Mouse (Mus musculus) urinary bladder, postnatal 36 days (tissue): ENCODE results near the gene Aldh3b3.

Experiments
- DNase-seq, 2 experiments: peaks; one replicate each; pipeline ENCODE4 v3.0.0; 2022; ENCODE audit warnings: low spot score in 2 of 2, mixed read lengths in 1 of 2

The Aldh3b3 gene

DNA sequence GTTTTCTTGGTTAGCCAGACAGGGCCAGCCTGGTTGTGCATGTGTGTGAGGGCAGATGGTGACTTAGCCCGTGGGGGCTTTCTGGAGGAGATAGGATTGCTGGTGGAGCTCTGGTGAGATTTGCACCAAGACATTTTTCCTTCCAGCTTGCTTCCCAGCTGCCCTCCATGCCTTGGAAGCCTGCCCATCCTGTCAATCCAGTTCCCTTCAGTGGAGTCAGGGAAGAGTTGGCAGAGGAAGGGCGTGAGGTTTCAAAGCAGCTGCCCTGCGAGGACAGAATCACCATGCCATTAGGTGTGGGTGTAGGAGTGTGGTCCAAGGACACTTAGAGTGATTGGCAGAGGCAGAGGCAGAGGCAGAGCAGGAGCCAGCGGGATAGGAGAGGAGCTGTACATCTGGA, at the start of gene Aldh3b3:
TSS of gene Aldh3b3 (plus strand) at position 176 of the 400 bp plus-strand sequence.
- no peak for DNase-seq

GRCm38 (mm10) chr19:3910206-3910605, 48.2 kb upstream of the Aldh3b3 start:
- no peak for DNase-seq

- peak; percentile 90 to 92 for DNase-seq
These were observed 45.9 kb upstream of the Aldh3b3 start, which contains the start of gene Ndufs8 for GRCm38 (mm10) chr19:3912337-3913204. Ndufs8 (minus strand) TSS chr19:3912774.

DNA sequence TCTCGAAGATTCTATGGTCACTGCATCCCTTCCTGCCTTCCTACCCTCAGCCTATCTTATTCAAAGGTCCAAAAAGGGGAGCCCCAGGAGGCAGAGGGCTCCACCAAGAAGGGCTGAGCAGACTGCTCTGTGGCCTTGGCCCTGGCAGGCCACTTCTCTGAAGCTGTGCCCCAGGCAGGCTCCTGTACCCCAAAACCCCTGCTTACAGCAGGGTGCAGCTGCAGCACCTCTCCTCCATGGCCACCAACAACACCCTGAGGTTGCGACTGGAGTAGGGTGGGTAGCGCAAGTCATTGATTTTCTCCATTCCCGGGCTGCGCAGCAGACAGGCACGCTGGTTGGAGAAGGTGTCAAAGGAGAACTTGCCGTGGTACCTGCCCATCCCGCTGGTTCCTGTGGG, 44.8 kb upstream of the Aldh3b3 start:
- no peak for DNase-seq

DNA sequence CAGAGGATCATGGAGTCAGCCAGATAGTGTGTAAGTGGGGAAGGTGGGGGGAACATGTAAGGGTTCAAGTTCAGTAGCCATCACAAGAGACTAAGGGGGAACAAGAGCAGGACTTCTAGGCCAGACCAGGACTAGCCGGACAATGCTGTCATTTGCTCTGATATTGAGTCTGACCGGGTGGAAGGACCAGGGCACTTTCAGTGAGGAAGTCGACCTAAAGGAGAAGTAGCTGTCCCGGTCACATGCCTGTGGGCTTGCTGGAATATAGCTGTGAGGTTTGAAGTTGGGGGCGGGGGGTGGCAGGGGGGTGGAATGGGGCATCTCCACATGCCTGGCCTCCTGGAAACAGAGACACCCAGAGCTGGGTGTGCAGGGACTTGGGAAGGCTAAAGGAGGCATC, 43.9 kb upstream of the Aldh3b3 start:
- no peak for DNase-seq

- no peak for DNase-seq
These were observed 41.7 kb upstream of the Aldh3b3 start for GRCm38 (mm10) chr19:3916727-3917126.

- no peak for DNase-seq
These were observed 38.5 kb upstream of the Aldh3b3 start for GRCm38 (mm10) chr19:3919928-3920327.

- DNase-seq = no peak
These were observed 35.6 kb upstream of the Aldh3b3 start for GRCm38 (mm10) chr19:3922661-3923371.

GRCm38 (mm10) chr19:3923586-3923985, 34.9 kb upstream of the Aldh3b3 start:
- DNase-seq = no peak

DNA sequence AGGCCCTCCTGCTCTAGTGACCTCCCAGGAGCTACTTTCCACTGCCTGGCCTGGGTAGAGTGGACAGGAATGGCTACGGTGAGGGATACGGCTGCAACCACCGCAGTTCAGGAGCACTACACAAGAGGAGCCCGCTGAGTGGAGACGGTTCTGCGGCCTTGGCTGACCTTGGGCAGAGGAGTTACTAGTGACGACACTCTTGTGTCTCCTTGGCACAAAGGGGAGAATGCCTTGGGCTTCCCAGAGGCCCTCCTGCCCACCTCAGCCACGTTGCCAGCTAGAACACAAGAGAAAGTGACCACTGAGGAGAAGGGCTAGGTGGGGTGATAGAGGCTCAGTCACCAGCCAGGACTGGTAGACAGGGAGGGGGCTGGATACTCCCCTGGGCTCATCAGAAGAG, 34.3 kb upstream of the Aldh3b3 start:
- no peak for DNase-seq

DNA sequence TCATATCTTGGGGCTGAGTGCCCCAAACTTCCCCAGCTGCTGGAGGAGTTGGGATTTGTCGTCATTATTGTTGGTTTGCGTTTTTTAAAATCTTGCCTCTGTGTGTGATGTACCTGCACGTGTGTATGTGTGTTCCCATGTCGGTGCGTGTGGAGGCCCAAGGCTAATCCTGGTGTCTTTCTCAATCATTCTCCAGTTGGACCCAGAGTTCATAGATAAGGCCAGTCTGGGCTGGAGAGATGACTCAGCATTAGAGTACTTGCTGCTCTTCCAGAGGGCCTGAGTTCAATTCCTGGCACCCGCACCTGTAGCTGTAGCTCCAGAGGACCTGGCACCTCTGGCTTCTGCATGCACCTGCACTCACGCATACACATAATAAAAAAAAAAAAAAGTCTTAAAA, 33.6 kb upstream of the Aldh3b3 start:
- no peak for DNase-seq

DNA sequence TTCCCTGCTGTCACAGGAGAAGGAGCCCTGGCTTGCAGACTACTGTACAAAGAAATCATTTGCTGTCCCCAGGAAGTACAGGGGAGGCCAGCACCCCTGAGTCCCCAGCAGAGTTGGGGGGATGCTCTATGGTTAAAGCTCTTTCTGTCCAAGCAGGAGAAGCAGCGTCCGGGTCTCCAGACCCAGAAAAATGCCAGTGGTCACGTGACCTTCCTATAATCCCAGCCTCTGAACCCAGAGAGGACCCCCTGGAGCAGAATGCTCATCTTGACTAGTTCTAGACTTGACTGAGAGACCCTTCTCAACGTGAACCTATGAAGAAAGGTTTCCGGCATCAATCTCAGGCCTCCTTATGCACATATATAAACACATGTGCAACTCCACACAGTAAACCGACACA, 32.6 kb upstream of the Aldh3b3 start:
- no peak for DNase-seq

DNA sequence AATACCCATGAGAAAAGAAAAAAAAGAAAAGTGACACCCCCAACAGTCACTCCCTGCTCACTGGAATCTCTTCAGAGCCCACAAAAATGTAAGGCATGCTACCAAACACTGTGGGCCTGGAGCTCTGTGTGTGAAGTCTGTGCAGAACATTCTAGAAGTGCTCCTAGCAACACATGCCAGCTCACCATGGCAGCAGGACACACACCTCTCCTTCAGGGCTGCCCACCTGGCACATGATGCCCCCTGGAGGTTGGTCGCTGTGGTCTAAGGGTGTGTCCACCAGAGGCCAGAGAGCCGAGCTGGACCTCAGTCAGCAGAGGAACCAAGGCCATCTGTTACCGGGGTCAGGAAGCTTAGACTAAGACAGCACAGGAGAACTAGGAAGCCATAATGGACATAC, 32.2 kb upstream of the Aldh3b3 start:
- no peak for DNase-seq

DNA sequence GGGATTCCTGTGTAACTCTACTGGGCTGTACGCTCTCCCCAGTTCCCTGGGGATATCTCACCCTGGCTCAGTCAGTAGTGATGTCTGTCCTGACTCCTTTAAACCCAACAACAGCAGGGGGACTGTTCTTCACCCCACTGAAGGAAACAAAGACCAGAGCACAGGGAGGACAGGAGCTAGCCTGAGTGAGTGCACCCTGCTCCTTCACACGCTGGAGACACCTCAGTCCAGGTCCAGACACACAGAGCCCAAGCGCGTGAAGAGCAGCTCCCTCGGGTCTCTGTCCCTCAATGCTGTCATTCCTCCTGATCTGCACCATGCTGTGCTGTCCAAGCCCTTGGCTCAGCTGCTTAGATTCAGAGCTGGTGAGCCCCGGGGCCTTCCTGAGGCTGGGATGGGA, 31.8 kb upstream of the Aldh3b3 start:
- no peak for DNase-seq

- DNase-seq = no peak
These were observed 30.5 kb upstream of the Aldh3b3 start for GRCm38 (mm10) chr19:3927989-3928388.

DNA sequence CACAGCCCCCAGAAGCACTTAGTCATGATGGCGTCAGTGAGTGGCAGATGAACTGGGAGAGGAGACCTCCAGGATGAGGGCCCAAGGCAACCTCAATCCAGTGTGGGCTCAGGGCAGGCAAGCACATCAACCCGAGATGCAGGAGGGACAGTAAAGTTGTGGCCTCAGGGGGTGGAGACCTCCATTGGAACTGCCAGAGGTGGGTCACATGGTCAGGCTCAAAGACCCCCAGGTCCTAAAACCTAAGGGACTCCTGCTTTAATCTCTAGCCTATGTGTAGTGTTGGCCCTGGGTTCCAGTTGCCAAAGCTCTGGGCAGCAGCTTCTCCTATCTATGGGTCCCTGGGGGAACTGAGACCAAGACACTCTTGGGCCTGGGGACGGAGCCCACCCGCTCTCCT, 29.7 kb upstream of the Aldh3b3 start:
- no peak for DNase-seq

- peak; percentile 76 to 88 for DNase-seq
These were observed 29.1 kb upstream of the Aldh3b3 start, which contains the start of gene Aldh3b1 for GRCm38 (mm10) chr19:3929211-3929941. Aldh3b1 (minus strand) TSS chr19:3929808.

DNA sequence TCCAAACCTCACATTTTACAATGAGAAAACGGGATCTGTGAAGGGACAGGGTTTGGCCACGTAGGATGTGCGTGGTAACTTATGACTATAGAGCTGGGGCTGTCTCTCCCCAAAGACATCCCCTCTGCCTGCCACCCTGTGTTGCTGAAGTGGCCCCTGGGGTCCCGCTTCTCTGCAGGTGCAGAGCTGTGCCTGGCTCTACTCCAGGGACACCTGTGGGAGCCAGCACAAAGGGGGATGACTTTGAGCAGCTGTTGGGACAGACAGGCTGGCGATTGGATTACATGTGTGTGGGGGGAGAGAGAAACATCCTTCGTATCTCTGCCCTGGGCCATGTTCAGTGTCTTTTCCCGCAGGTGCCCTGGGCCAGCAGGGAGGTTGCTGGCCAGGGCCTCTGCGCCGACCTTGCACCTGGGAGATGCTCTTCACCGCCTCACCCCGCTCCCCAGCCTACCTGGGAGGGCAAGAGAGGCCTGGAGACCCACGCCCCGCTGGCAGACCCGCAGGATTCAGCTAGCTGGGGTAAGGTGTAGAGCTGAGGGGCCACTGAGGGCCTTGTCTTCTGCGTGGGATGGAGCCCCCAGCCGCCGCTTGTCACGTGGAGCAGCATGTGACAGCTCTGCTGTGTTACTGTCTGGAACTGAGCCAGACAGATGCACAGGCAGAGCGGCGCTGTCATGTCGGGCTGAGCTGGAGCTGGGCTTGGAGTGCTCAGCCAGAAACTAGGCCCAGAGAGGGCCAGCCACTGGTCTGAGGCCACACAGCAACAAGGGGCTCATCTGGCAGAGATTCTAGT, 28.0 kb upstream of the Aldh3b3 start:
- no peak for DNase-seq

DNA sequence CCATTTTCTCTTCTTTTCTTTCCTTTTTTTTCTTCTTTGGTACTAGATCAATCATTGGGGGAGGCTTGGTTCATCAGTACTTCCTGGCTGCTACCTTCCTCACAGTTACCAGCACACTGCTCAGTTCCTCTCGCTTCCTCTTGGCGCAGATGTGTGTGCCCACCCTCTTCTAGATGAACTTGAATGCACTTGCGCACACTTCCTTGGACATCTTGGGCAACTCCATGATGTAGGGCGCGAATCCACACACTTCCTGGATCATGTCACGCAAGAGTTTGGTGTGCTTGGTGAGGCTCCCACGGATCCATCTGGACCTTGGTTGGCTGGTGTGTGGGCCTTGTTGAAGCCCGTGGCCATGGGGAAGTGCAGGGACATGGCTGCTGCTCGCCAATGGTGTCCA, 26.7 kb upstream of the Aldh3b3 start:
- no peak for DNase-seq

DNA sequence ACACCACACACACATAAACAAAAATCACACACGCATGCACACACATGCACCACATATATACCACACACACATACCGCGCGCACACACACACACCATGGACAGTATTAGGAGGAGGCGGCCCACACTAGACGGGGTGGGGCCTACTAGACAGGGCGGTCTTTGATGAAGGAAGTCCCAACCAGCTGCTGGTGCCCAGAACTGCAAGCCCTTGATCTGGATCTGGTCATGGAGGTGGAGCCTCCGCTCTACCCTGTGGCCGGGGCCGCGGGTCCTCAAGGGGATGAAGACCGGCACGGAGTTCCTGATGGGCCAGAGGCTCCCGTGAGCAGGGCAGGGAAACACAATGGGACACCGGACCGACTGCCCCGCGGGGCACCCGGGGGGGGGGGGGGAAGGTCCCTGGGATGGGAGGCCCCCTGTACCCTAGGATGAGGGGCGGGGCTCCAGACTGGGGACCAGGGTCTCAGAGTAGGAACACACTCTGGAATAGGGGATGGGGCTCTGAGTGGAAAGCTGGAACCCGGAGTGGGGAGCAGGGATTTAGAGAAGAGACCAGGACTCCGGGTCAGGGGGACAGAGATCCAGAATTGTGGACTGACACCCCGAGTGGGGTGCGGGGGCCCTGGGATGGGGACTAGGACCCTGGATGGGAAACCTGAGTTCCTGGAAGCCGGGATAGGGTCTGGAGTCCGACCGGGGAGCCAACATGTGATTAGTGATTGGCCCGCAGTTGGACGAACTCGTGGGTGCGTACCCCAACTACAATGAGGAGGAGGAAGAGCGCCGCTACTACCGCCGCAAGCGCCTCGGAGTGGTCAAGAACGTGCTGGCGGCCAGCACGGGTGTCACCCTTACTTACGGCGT, 23.2 kb upstream of the Aldh3b3 start, which contains the start of gene Unc93b1:
TSS of gene Unc93b1 (plus strand) at position 155 of the 864 bp plus-strand sequence.
- peak; percentile 52 to 72 for DNase-seq
